ENCODE assay signal across 8 mouse cellular contexts in the genomic region with DNA sequence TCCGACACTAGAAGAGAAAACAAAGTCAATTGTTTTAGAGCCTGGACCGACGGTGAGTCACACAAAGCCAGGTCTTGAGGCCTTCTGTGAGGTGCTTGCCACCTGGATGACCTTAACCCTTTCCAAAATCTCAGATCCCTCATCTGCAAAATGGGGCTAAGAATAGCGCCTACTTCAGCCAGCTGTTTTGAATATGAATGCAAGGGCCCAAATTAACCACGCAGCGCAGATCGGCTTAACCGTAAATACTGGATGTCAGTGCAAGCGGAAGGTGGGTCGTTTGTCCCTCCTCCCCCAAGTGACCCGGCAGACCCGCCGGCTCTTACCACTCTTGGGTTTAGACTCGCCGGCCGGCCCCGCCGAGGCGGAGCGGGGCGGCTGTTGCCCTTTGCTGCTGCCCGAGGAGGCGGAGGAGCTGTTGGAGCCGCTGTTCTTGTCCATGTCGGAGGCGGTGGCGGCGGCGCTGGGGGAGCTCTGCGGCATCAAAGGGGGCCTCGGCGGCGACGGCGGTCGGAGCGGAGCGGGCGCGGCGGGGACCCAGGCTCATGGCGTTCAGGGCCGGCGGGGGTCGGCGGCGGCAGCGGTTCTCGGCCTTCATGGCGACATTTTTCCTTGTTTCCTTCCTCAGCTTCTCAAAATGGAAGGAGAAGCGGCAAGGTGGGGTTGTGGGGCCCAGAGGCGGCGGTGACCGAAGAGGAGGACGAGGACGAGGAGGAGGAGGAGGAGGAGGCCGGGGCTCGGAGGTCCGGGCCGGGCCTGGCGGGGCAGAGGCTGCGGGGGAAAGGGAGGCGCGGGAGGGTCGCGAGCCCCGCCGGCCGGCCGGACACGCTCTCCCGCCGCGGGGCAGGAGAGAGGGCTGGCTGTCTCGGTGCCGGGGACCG. TPM values are rescaled to one million over a fixed set of nuclear protein-coding genes. Genes with fewer than 3 reads are reported as not detected.
DNase-seq lines count a peak whose midpoint lies in the region; ATAC-seq and TF ChIP-seq lines count a peak whose summit lies in the region.

No protein-coding gene starts in this region.

- peak overlapping the region; percentile 97 for H3K4me3 ChIP-seq in kidney, embryonic 15.5 days (replicated peaks)
- H3K4me3 ChIP-seq in lung, postnatal 0 days (ENCODE audit: low read depth, low read length): peak overlapping the region; percentile 99

- H3K27ac ChIP-seq in kidney, embryonic 15.5 days: peak overlapping the region; percentile 78
- peak overlapping the region; percentile 90 for H3K27ac ChIP-seq in lung, postnatal 0 days (ENCODE audit: low read length)

- H3K4me1 ChIP-seq in kidney, embryonic 15.5 days: peaks cover 47% of the 10 kb centered on the region
- H3K4me1 ChIP-seq in lung, postnatal 0 days (ENCODE audit: insufficient read depth, low read depth, low read length): peaks cover 13% of the 10 kb centered on the region; the same call in 1 of the 2 replicates

- under 1% methylated on average over 74 of the region's 77 CpGs for WGBS in kidney, embryonic 15.5 days
- under 1% methylated on average over 64 of the region's 77 CpGs for WGBS in lung, postnatal 0 days

- peak overlapping the region; percentile 73 for H3K4me2 ChIP-seq in kidney, embryonic 15.5 days
- peak overlapping the region; percentile 68 for H3K4me2 ChIP-seq in lung, postnatal 0 days (replicated peaks; ENCODE audit: low read depth, low read length)

- H3K27me3 ChIP-seq in kidney, embryonic 15.5 days: no peaks in the 10 kb centered on the region
- no peaks in the 10 kb centered on the region for H3K27me3 ChIP-seq in lung, postnatal 0 days (replicated peaks; ENCODE audit: insufficient read depth, low read length)

- peak overlapping the region; percentile 98 for H3K9ac ChIP-seq in kidney, embryonic 15.5 days
- peak overlapping the region; percentile 99 for H3K9ac ChIP-seq in lung, postnatal 0 days (replicated peaks; ENCODE audit: low read depth)

- peaks cover 25% of the 10 kb centered on the region for H3K36me3 ChIP-seq in kidney, embryonic 15.5 days
- no peaks in the 10 kb centered on the region for H3K36me3 ChIP-seq in lung, postnatal 0 days (ENCODE audit: insufficient read depth, low read length)

- H3K9me3 ChIP-seq in kidney, embryonic 15.5 days (replicated peaks): no peaks in the 10 kb centered on the region
- H3K9me3 ChIP-seq in lung, postnatal 0 days (ENCODE audit: low read length): no peaks in the 10 kb centered on the region

- DNase-seq in B cell, adult 2 months: peak; percentile 38 to 46
- peak; percentile 61 for DNase-seq in Muller cell, postnatal 12 days (ENCODE audit: inconsistent ontology term)
- DNase-seq in embryo, embryonic 9.5 days (ENCODE audit: extremely low spot score): peak; percentile 61
- peak; percentile 26 to 27 for DNase-seq in heart, adult 9 months (ENCODE audit: low spot score in 2 of 2)
- DNase-seq in lung, postnatal 0 days (ENCODE audit: low spot score): peak; percentile 72
- peak; percentile 47 to 55 for DNase-seq in thymus, postnatal 10 days (ENCODE audit: low spot score in 2 of 2)

- TF ChIP-seq EP300 in lung, postnatal 0 days (IDR thresholded peaks at IDR 0.05): no peak

- ATAC-seq in kidney, embryonic 15.5 days (replicated peaks; ENCODE audit: low FRiP score): peak; percentile 62
- peak; percentile 63 for ATAC-seq in lung, postnatal 0 days
- 0 out of 2 replicates have a peak, but pooled peaks have one; percentile 2 for ATAC-seq in neutrophil, adult 5-6 weeks (ENCODE audit: extremely low read depth, insufficient number of reproducible peaks, low FRiP score, poor library complexity, severe bottlenecking)

- TF ChIP-seq CTCF in lung, postnatal 0 days (IDR thresholded peaks at IDR 0.05): no peak

RNA-seq across cellular contexts. Expression of a gene that starts 0.5 kb away (rescaled TPM):
- polyA plus RNA-seq in kidney, embryonic 15.5 days (2015; fragmentation: Nextera tagmentation; extraction: Ambion mirVana): 134 and 142 TPM in 2 replicates
- 98.5 and 104 TPM in 2 replicates for polyA plus RNA-seq in lung, postnatal 0 days (2015; fragmentation: Nextera tagmentation; extraction: Ambion mirVana)
- total RNA-seq in neutrophil, adult 5-6 weeks (2017): 161 and 173 TPM in 2 replicates

RNA-seq across cellular contexts. Expression of a gene that starts 7.3 kb away (rescaled TPM):
- polyA plus RNA-seq in kidney, embryonic 15.5 days (2015; fragmentation: Nextera tagmentation; extraction: Ambion mirVana): 51.0 and 51.2 TPM in 2 replicates
- 18.9 and 19.4 TPM in 2 replicates for polyA plus RNA-seq in lung, postnatal 0 days (2015; fragmentation: Nextera tagmentation; extraction: Ambion mirVana)
- total RNA-seq in neutrophil, adult 5-6 weeks (2017): 24.8 and 32.2 TPM in 2 replicates

RNA-seq across cellular contexts. Expression of a gene that starts 28.6 kb away (rescaled TPM):
- polyA plus RNA-seq in kidney, embryonic 15.5 days (2015; fragmentation: Nextera tagmentation; extraction: Ambion mirVana): 1,617 and 1,807 TPM in 2 replicates
- 1,317 and 1,524 TPM in 2 replicates for polyA plus RNA-seq in lung, postnatal 0 days (2015; fragmentation: Nextera tagmentation; extraction: Ambion mirVana)
- 103 and 154 TPM in 2 replicates for total RNA-seq in neutrophil, adult 5-6 weeks (2017)

RNA-seq across cellular contexts. Expression of a gene that starts 36.5 kb away (rescaled TPM):
- 114 and 123 TPM in 2 replicates for polyA plus RNA-seq in kidney, embryonic 15.5 days (2015; fragmentation: Nextera tagmentation; extraction: Ambion mirVana)
- polyA plus RNA-seq in lung, postnatal 0 days (2015; fragmentation: Nextera tagmentation; extraction: Ambion mirVana): 77.6 and 78.8 TPM in 2 replicates
- 22.7 and 39.8 TPM in 2 replicates for total RNA-seq in neutrophil, adult 5-6 weeks (2017)

RNA-seq across cellular contexts. Expression of a gene that starts 54.8 kb away (rescaled TPM):
- polyA plus RNA-seq in kidney, embryonic 15.5 days (2015; fragmentation: Nextera tagmentation; extraction: Ambion mirVana): 301 and 315 TPM in 2 replicates
- 140 and 152 TPM in 2 replicates for polyA plus RNA-seq in lung, postnatal 0 days (2015; fragmentation: Nextera tagmentation; extraction: Ambion mirVana)
- 51.2 and 55.9 TPM in 2 replicates for total RNA-seq in neutrophil, adult 5-6 weeks (2017)

Comparison
In these comparisons a context has a peak if more than half of its experiments do, and no peak if none do; other contexts are left out.
1. Peak in every context shown above with its lines: DNase-seq, ATAC-seq, H3K4me3 ChIP-seq and H3K27ac ChIP-seq.
2. ATAC-seq: peak in every context shown above with its lines; median percentile 63 in lung, postnatal 0 days; 62 in kidney, embryonic 15.5 days; 2 in neutrophil, adult 5-6 weeks.